Mouse (Mus musculus) brain, embryonic 14.5 days (tissue): ENCODE data around the gene Gm28043. TPM values are rescaled to one million over a fixed set of nuclear protein-coding genes. Genes with fewer than 3 reads are reported as not detected.

Experiments used
- DNase-seq: peaks from one replicate; pipeline ENCODE4 v3.0.0-alpha.2; 2011; ENCODE audit warnings: low read depth
- CTCF ChIP-seq: fragments of 200-500 bp; IDR thresholded peaks from 2 replicates; pipeline ENCODE4 v1.5.1; 2012; ENCODE audit warnings: inconsistent platforms, mild to moderate bottlenecking, moderate library complexity, borderline replicate concordance; ENCODE audit not compliant: insufficient read depth, insufficient read length; ENCODE audit errors: extremely low read depth
- POLR2A ChIP-seq: fragments of 200-500 bp; IDR thresholded peaks from 2 replicates; pipeline ENCODE4 v1.6.1; 2012; ENCODE audit warnings: mild to moderate bottlenecking, inconsistent platforms, borderline replicate concordance; ENCODE audit not compliant: poor library complexity, insufficient read depth, insufficient read length, severe bottlenecking; ENCODE audit errors: extremely low read depth
- polyA plus RNA-seq: library from polyadenylated mRNA; depleted of rRNA; stranded (reverse); fragments of >200 nt; gene quantifications from 2 replicates; pipeline ENCODE4 v1.2.3, GENCODE M21; 2012; rRNA removed

The Gm28043 gene
- 3.3 and 3.4 TPM in 2 replicates for polyA plus RNA-seq

DNA sequence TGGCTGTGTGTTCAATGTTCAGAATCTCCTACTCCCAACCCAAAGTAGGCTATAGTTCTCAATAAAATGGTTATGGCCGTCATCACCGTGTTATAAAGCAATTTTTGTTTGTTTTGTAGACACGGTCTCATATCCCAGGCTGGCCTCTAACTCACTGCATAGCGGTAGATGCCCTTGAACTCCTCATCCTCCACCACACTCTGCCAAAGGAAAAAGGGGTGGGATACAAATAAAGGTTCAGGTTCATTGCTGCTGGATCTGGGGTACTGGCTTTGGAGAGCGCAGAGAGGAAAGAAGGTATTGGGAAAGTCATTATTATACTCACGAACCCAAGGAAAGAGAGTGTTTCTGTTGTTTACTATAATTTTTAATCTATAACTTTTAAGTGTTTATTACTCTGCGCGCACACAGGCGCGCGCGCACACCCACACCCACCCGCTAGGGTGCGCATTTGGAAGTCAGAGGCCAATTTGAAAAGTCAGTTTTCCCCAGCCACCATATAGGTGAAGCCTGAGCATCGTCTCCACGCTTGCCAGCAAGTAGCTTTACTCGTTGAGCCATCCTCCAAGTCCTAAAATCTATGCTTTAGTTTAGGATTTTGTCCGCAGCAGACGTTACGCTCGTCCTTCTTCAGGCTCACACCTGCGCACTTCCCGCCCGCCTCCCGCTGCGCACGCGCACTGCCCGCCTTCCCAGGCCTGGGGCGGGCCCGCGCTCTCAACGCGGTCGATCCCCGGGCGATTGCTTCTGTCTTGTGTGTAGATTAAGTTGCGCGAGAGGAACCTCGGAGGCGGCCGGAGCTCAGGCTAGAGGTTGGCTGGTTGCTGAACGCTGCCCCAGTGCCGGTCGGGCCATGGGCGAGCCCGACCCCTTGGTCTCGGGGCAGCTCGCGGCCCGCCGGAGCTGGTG is at the start of gene Gm28043, which contains the start of gene Rnf8:
Gene Gm28043 (plus strand): TSS at position 762 of the 909 bp plus-strand sequence.
Gene Rnf8 (plus strand): TSS at position 676 of the 909 bp plus-strand sequence.
- DNase-seq = peak; percentile 98
- TF ChIP-seq CTCF (peak; percentile 69; the same call in 1 of the 2 replicates), POLR2A (peak; percentile 71; the same call in 1 of the 2 replicates)

- TF ChIP-seq CTCF (no peak), POLR2A (no peak)
- DNase-seq = no peak
Observed at GRCm38 (mm10) chr17:29565521-29565920, 49.2 kb upstream of the Gm28043 start.

DNA sequence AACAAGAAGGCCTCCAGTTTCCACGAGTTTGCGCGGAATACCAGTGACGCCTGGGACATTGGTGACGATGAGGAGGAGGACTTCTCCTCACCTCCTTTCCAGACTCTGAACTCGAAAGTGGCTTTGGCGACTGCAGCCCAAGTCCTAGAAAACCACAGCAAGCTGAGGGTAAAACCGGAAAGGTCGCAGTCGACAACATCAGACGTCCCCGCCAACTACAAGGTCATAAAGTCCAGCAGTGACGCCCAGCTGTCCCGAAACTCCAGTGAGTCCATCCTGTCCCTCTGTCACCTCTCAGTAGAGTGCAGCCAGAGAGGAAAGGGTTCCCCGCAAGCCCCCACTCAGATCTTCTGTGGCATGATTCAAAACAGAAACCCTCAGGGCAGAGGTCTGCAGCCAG is 46.2 kb upstream of the Gm28043 start:
- TF ChIP-seq POLR2A (no peak), CTCF (no peak)
- DNase-seq = no peak

DNA sequence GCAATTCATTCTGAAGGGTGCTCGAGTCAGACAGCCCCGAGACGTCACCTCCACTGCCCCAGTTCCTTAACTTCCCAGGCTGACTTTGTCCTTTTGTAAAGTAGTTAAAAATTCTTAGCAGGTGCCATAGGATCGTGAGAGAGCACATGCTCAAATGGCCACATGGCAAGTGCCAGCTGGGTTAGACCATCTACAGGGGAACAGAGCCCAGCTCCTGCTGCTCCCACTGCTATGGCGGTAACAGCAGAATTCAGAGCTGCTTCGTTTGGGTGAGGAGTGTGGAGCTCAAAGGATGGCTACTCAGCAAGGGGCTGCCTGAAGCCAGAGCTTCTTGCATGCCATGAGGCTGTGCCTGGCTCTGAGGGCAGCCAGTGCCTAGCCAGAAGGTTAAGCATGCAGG is 44.8 kb upstream of the Gm28043 start:
- TF ChIP-seq POLR2A = no peak
- no peak for TF ChIP-seq CTCF
- no peak for DNase-seq

- no peak for TF ChIP-seq CTCF
- TF ChIP-seq POLR2A = no peak
- DNase-seq = no peak
Observed at GRCm38 (mm10) chr17:29579579-29580126, 35.0 kb upstream of the Gm28043 start.

- TF ChIP-seq CTCF (no peak), POLR2A (no peak)
- no peak for DNase-seq
Observed at GRCm38 (mm10) chr17:29583569-29583968, 31.1 kb upstream of the Gm28043 start.

GRCm38 (mm10) chr17:29584306-29584705 is 30.4 kb upstream of the Gm28043 start:
- TF ChIP-seq POLR2A (no peak), CTCF (no peak)
- no peak for DNase-seq

DNA sequence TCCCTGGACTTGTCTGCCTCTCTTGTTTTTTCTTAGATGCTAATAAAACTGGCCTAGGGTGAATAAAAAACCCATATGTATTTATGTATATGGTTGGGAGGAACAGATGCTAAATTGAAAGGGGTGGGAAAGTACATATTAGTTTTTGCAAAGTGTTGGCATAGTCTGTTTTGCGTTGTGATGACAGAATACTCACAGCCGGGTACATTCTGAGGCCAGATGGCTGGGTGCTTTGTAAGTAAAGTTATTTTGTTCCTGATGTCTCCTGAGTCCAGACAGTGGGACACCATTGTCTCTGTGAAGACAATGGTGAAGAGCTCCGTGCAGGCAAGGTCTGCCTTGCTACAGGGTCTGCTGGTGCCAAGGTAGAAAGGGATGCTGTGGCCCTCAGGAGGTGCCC is 29.9 kb upstream of the Gm28043 start:
- TF ChIP-seq CTCF (no peak), POLR2A (no peak)
- peak; percentile 68 for DNase-seq

- DNase-seq = no peak
- TF ChIP-seq CTCF = no peak
Observed at GRCm38 (mm10) chr17:29585446-29585845, 29.2 kb upstream of the Gm28043 start.

DNA sequence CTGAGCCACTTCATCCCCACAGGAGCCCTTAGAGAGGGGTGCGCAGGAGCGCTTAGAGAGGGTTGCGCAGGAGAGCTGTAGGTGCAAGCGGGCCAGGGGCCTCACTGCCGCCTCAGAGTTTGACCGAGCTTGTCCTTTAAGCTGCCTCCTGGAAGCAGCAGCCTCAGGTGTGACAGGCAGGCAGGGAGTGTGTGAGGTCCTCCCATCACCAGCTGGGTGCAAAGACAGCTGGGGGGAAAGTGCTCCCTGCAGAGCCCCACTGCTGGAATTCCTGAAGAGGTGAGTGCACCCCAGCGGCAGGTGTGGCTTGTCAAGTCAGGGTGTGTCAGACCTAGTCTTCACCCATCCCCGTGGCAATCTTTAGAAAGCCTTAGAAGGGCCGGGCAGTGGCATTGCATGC is 27.8 kb upstream of the Gm28043 start:
- no peak for TF ChIP-seq CTCF
- no peak for TF ChIP-seq POLR2A
- no peak for DNase-seq

DNA sequence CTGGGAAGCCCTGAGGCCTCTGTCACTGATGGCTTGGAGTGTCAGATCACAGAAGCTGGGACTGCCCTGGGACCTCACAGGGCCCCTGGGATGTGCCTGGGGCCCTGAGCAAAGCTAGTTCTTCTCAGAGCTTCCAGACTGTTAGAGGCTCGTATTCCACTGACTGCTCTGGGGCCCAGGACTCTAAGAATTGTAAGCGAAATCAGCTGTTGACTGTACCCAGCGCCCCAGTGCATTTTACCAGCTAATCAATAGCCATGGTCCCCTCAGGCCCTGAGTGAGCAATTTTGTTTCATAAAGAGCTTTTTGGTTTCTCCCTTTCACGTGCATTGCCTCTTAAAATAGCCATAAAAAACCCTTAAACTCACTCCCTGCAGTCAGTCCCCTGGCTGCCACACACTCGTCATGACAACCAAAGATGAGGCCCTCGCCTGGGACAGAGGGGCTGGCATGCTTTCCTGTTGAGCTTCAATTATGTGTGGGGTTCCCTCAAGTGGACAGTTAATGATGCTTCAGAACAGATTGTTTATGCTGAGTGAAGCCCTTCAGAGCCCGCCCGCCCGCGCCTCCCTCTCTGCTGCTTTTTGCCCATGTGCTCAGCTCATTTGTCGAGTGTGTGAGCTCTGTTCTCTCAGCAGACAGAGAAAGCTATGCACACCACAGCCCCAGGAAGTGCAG is 25.3 kb upstream of the Gm28043 start:
- DNase-seq = peak; percentile 90
- TF ChIP-seq CTCF (no peak), POLR2A (no peak)
